Mouse (Mus musculus) stomach, postnatal 0 days (tissue): Measurements from ENCODE around the gene Nfib. TPM values are rescaled to one million over a fixed set of nuclear protein-coding genes. Genes with fewer than 3 reads are reported as not detected.

Experiments
- ATAC-seq: fragments of 200-750 bp; cut with Nextera tagmentation; 2 replicates; pipeline ENCODE4 v1.8.0; 2017; ENCODE audit not compliant: low FRiP score, low TSS enrichment
- DNase-seq: peaks from one replicate; pipeline ENCODE4 v3.0.0-alpha.2; 2016; ENCODE audit warnings: low spot score
- H3K27ac ChIP-seq: fragments of 300-500 bp; sonication (generic); replicated peaks from 2 replicates; pipeline ENCODE4 v1.5.1; 2014; ENCODE audit warnings: mild to moderate bottlenecking, control low read depth
- H3K27me3 ChIP-seq: fragments of 300-500 bp; sonication (generic); 2 replicates; pipeline ENCODE4 v1.6.1; 2014; ENCODE audit warnings: low read length; ENCODE audit not compliant: control insufficient read depth, insufficient read depth
- H3K36me3 ChIP-seq: fragments of 300-500 bp; sonication (generic); 2 replicates; pipeline ENCODE4 v1.6.1; 2014; ENCODE audit warnings: low read length, mixed read lengths; ENCODE audit not compliant: control insufficient read depth, insufficient read depth
- H3K4me1 ChIP-seq: fragments of 300-500 bp; sonication (generic); replicated peaks from 2 replicates; pipeline ENCODE4 v1.6.1; 2014; ENCODE audit warnings: antibody characterized with exemption; ENCODE audit not compliant: control insufficient read depth, insufficient read depth
- H3K4me2 ChIP-seq: fragments of 300-500 bp; sonication (generic); replicated peaks from 2 replicates; pipeline ENCODE4 v1.6.1; 2014; ENCODE audit warnings: low read depth, mild to moderate bottlenecking, control low read depth, moderate library complexity
- H3K4me3 ChIP-seq: fragments of 300-500 bp; sonication (generic); 2 replicates; pipeline ENCODE4 v1.5.1; 2014; ENCODE audit warnings: low read depth, low read length, control low read depth
- H3K9ac ChIP-seq: fragments of 300-500 bp; sonication (generic); 2 replicates; pipeline ENCODE4 v1.6.1; 2014; ENCODE audit warnings: mild to moderate bottlenecking, low read length, control low read depth, mixed read lengths
- H3K9me3 ChIP-seq: fragments of 300-500 bp; sonication (generic); 2 replicates; pipeline ENCODE4 v1.6.1; 2016; ENCODE audit warnings: low read length; ENCODE audit not compliant: control insufficient read depth
- CTCF ChIP-seq: IDR thresholded peaks from 2 replicates; pipeline ENCODE4 v1.5.1; 2016; ENCODE audit warnings: antibody characterized with exemption, low read depth, mild to moderate bottlenecking, moderate library complexity
- EP300 ChIP-seq: optimal IDR thresholded peaks from 2 replicates; pipeline ENCODE3; 2016; ENCODE audit warnings: antibody characterized with exemption
- WGBS: fragments of 180-500 bp; shearing (Covaris S2); extraction: QIAGEN DNeasy Blood & Tissue Kit; methylation state at CpG from one replicate; pipeline ENCODE4 v1.1.7; 2014; 5-methylcytosine and 5-hydroxymethylcytosine counted together
- polyA plus RNA-seq: library from polyadenylated mRNA; unstranded; fragments of >200 nt; fragmentation: Nextera tagmentation; extraction: Ambion mirVana; gene quantifications from 2 replicates; pipeline ENCODE4 v1.2.1, GENCODE M21; 2015

The Nfib gene
- polyA plus RNA-seq, 1 experiment from 2014 or later, result 19.9 TPM

- H3K9ac ChIP-seq, result no peak overlapping the region
- ATAC-seq (no peak), DNase-seq (no peak)
- WGBS, result 90% methylated on average over 10 of the region's 10 CpGs
- H3K4me2 ChIP-seq, result no peak overlapping the region
- no peak overlapping the region for H3K27ac ChIP-seq
- H3K4me1 ChIP-seq, result no peaks in the 10 kb centered on the region; the same call in 1 of the 2 replicates
- TF ChIP-seq EP300, result no peak
- no peak for TF ChIP-seq CTCF
- H3K4me3 ChIP-seq, result no peak overlapping the region
- no peaks in the 10 kb centered on the region for H3K36me3 ChIP-seq
- H3K9me3 ChIP-seq, result no peaks in the 10 kb centered on the region
- no peaks in the 10 kb centered on the region for H3K27me3 ChIP-seq
These were observed 246.7 kb downstream of the Nfib start for GRCm38 (mm10) chr4:82458895-82459294.

- ATAC-seq, result no peak
- 73% methylated on average over 5 of the region's 5 CpGs for WGBS
- Histone ChIP-seq H3K9me3 (no peaks in the 10 kb centered on the region), H3K4me3 (no peak overlapping the region), H3K27me3 (no peaks in the 10 kb centered on the region), H3K4me1 (no peaks in the 10 kb centered on the region; the same call in none of the 2 replicates), H3K9ac (no peak overlapping the region), H3K36me3 (no peaks in the 10 kb centered on the region), H3K4me2 (no peak overlapping the region), H3K27ac (no peak overlapping the region)
- no peak for TF ChIP-seq EP300
- TF ChIP-seq CTCF, result no peak
- no peak for DNase-seq
These were observed 248.6 kb downstream of the Nfib start for GRCm38 (mm10) chr4:82456908-82457307.

- no peak for DNase-seq
- 38% methylated on average over 3 of the region's 3 CpGs for WGBS
- no peak for ATAC-seq
- H3K9ac ChIP-seq, result no peak overlapping the region
- no peak overlapping the region for H3K4me2 ChIP-seq
- no peaks in the 10 kb centered on the region for H3K36me3 ChIP-seq
- no peak overlapping the region for H3K4me3 ChIP-seq
- no peaks in the 10 kb centered on the region; the same call in none of the 2 replicates for H3K4me1 ChIP-seq
- TF ChIP-seq EP300 (no peak), CTCF (no peak)
- no peaks in the 10 kb centered on the region for H3K27me3 ChIP-seq
- H3K9me3 ChIP-seq, result no peaks in the 10 kb centered on the region
- no peak overlapping the region for H3K27ac ChIP-seq
These were observed 249.2 kb downstream of the Nfib start for GRCm38 (mm10) chr4:82456323-82456713.

- Histone ChIP-seq H3K9me3 (no peaks in the 10 kb centered on the region), H3K36me3 (no peaks in the 10 kb centered on the region), H3K4me2 (no peak overlapping the region), H3K4me3 (no peak overlapping the region), H3K9ac (no peak overlapping the region), H3K27ac (0 out of 2 replicates have a peak overlapping the region, but pooled peaks have one; percentile 8), H3K4me1 (no peaks in the 10 kb centered on the region; the same call in none of the 2 replicates), H3K27me3 (no peaks in the 10 kb centered on the region)
- TF ChIP-seq EP300 (no peak), CTCF (no peak)
- DNase-seq, result no peak
- WGBS, result 70% methylated on average over 8 of the region's 8 CpGs
- ATAC-seq, result no peak
These were observed 249.8 kb downstream of the Nfib start for GRCm38 (mm10) chr4:82455617-82456322.

GRCm38 (mm10) chr4:82454989-82455388 is 250.6 kb downstream of the Nfib start:
- H3K27me3 ChIP-seq, result no peaks in the 10 kb centered on the region
- H3K4me1 ChIP-seq, result no peaks in the 10 kb centered on the region; the same call in none of the 2 replicates
- H3K9me3 ChIP-seq, result no peaks in the 10 kb centered on the region
- DNase-seq (no peak), ATAC-seq (no peak)
- TF ChIP-seq EP300 (no peak), CTCF (no peak)
- H3K9ac ChIP-seq, result no peak overlapping the region
- no peak overlapping the region for H3K4me3 ChIP-seq
- no peaks in the 10 kb centered on the region for H3K36me3 ChIP-seq
- WGBS, result 85% methylated on average over 4 of the region's 4 CpGs
- no peak overlapping the region for H3K4me2 ChIP-seq
- H3K27ac ChIP-seq, result no peak overlapping the region

GRCm38 (mm10) chr4:82453341-82453740 is 252.2 kb downstream of the Nfib start:
- Histone ChIP-seq H3K9me3 (no peaks in the 10 kb centered on the region), H3K4me3 (no peak overlapping the region), H3K36me3 (no peaks in the 10 kb centered on the region), H3K27me3 (no peaks in the 10 kb centered on the region), H3K4me1 (no peaks in the 10 kb centered on the region; the same call in none of the 2 replicates), H3K9ac (no peak overlapping the region), H3K4me2 (no peak overlapping the region), H3K27ac (no peak overlapping the region)
- DNase-seq (no peak), ATAC-seq (no peak)
- no peak for TF ChIP-seq EP300
- no peak for TF ChIP-seq CTCF
